Mouse (Mus musculus) brown adipose tissue, adult 24 weeks (tissue): ENCODE measurements around the gene Ipo4. TPM values are rescaled to one million over a fixed set of nuclear protein-coding genes. Genes with fewer than 3 reads are reported as not detected.

Experiments
- H3K27ac ChIP-seq: fragments of 200-500 bp; replicated peaks from 2 replicates; pipeline ENCODE4 v1.5.1; 2012; ENCODE audit warnings: low read depth, mild to moderate bottlenecking, low read length
- H3K4me1 ChIP-seq: fragments of 200-500 bp; 2 replicates; pipeline ENCODE4 v1.6.1; 2012; ENCODE audit warnings: low read length, mixed read lengths; ENCODE audit not compliant: control insufficient read depth, insufficient read depth, insufficient read length
- H3K4me3 ChIP-seq: fragments of 200-500 bp; 2 replicates; pipeline ENCODE4 v1.5.1; 2012; ENCODE audit warnings: low read depth, mild to moderate bottlenecking, low read length, moderate library complexity; ENCODE audit not compliant: insufficient read depth
- polyA plus RNA-seq: library from polyadenylated mRNA; stranded (reverse); fragments of >200 nt; gene quantifications from 2 replicates; pipeline ENCODE4 v1.2.4, GENCODE M21; 2012; ENCODE audit not compliant: missing spikeins, insufficient read depth, insufficient read length

Ipo4 gene
- polyA plus RNA-seq, 1 experiment: 25.0 TPM

GRCm38 (mm10) chr14:55585566-55585960 is 50.2 kb downstream of the Ipo4 start:
- peak overlapping the region; percentile 32 for H3K27ac ChIP-seq
- H3K4me3 ChIP-seq: no peak overlapping the region
- H3K4me1 ChIP-seq: peaks cover 5% of the 10 kb centered on the region; the same call in 1 of the 2 replicates

GRCm38 (mm10) chr14:55584702-55585565 is 50.8 kb downstream of the Ipo4 start, which contains the start of gene Emc9:
TSS of gene Emc9 (minus strand) at chr14:55585302.
- Histone ChIP-seq H3K4me3 (peak within 1 kb of the TSS; percentile 81), H3K27ac (peak within 1 kb of the TSS; percentile 55), H3K4me1 (peaks cover 3% of the 10 kb centered on the region; the same call in 1 of the 2 replicates)

GRCm38 (mm10) chr14:55584303-55584701 is 51.5 kb downstream of the Ipo4 start:
- Histone ChIP-seq H3K4me3 (peak overlapping the region; percentile 81), H3K27ac (no peak overlapping the region), H3K4me1 (no peaks in the 10 kb centered on the region)

- Histone ChIP-seq H3K4me3 (no peak overlapping the region), H3K4me1 (no peaks in the 10 kb centered on the region), H3K27ac (no peak overlapping the region)
Observed at GRCm38 (mm10) chr14:55581981-55582681, 53.6 kb downstream of the Ipo4 start.

GRCm38 (mm10) chr14:55580731-55581130 is 55.0 kb downstream of the Ipo4 start:
- Histone ChIP-seq H3K27ac (no peak overlapping the region), H3K4me3 (no peak overlapping the region), H3K4me1 (no peaks in the 10 kb centered on the region)

- Histone ChIP-seq H3K4me3 (no peak overlapping the region), H3K4me1 (no peaks in the 10 kb centered on the region), H3K27ac (no peak overlapping the region)
Observed at GRCm38 (mm10) chr14:55579511-55580496, 56.0 kb downstream of the Ipo4 start.

GRCm38 (mm10) chr14:55578668-55579269 is 57.0 kb downstream of the Ipo4 start:
- no peaks in the 10 kb centered on the region for H3K4me1 ChIP-seq
- H3K27ac ChIP-seq: peak overlapping the region; percentile 76
- H3K4me3 ChIP-seq: peak overlapping the region; percentile 87

GRCm38 (mm10) chr14:55577871-55578667 is 57.7 kb downstream of the Ipo4 start, which contains the start of gene Psme1:
TSS of gene Psme1 (plus strand) at chr14:55578123.
- Histone ChIP-seq H3K27ac (peak within 1 kb of the TSS; percentile 76), H3K4me3 (peak within 1 kb of the TSS; percentile 87), H3K4me1 (no peaks in the 10 kb centered on the region)

- Histone ChIP-seq H3K27ac (no peak overlapping the region), H3K4me1 (no peaks in the 10 kb centered on the region), H3K4me3 (no peak overlapping the region)
Observed at GRCm38 (mm10) chr14:55576376-55576775, 59.4 kb downstream of the Ipo4 start.

- no peak overlapping the region for H3K4me3 ChIP-seq
Observed at GRCm38 (mm10) chr14:55575711-55576110, 60.0 kb downstream of the Ipo4 start.

More at GRCm38 (mm10) chr14:55575711-55576110, 60.0 kb downstream of the Ipo4 start:
- Histone ChIP-seq H3K27ac (no peak overlapping the region), H3K4me1 (no peaks in the 10 kb centered on the region)

Other genes starting within 250 kb of the Ipo4 start
- 176 and 206 TPM in 2 replicates for gene Dhrs4, start 157.2 kb downstream of the Ipo4 start, polyA plus RNA-seq
- gene Carmil3, start 145.3 kb downstream of the Ipo4 start, polyA plus RNA-seq: 0.48 and 0.54 TPM in 2 replicates
- gene Cpne6, start 125.5 kb downstream of the Ipo4 start, polyA plus RNA-seq: not detected in 2 replicates
- gene Nrl, start 111.0 kb downstream of the Ipo4 start, polyA plus RNA-seq: not detected in 2 replicates
- 5.0 and 10.3 TPM in 2 replicates for gene Pck2, start 95.7 kb downstream of the Ipo4 start, polyA plus RNA-seq
- 45.4 and 56.7 TPM in 2 replicates for gene Dcaf11, start 76.0 kb downstream of the Ipo4 start, polyA plus RNA-seq
- not detected in 2 replicates for gene A730061H03Rik, start 75.6 kb downstream of the Ipo4 start, polyA plus RNA-seq
- 4.7 and 5.4 TPM in 2 replicates for gene Fitm1, start 60.3 kb downstream of the Ipo4 start, polyA plus RNA-seq
- gene Psme1, start 57.8 kb downstream of the Ipo4 start, polyA plus RNA-seq: 191 and 217 TPM in 2 replicates
- gene Emc9, start 50.7 kb downstream of the Ipo4 start, polyA plus RNA-seq: 42.1 and 45.5 TPM in 2 replicates
- 248 and 256 TPM in 2 replicates for gene Psme2, start 44.8 kb downstream of the Ipo4 start, polyA plus RNA-seq
- 11.1 and 12.0 TPM in 2 replicates for gene Rnf31, start 44.2 kb downstream of the Ipo4 start, polyA plus RNA-seq
- gene Irf9, start 32.4 kb downstream of the Ipo4 start, polyA plus RNA-seq: 4.8 and 7.4 TPM in 2 replicates
- not detected in 2 replicates for gene Rec8, start 17.9 kb downstream of the Ipo4 start, polyA plus RNA-seq
- 2.7 and 3.4 TPM in 2 replicates for gene Gm49378, start 1.9 kb upstream of the Ipo4 start, polyA plus RNA-seq
- 21.6 and 26.6 TPM in 2 replicates for gene Tm9sf1, start 7.8 kb upstream of the Ipo4 start, polyA plus RNA-seq
- not detected in 2 replicates for gene Tssk4, start 14.2 kb upstream of the Ipo4 start, polyA plus RNA-seq
- 29.0 and 33.3 TPM in 2 replicates for gene Mdp1, start 24.6 kb upstream of the Ipo4 start, polyA plus RNA-seq
- 19.8 and 20.3 TPM in 2 replicates for gene Gmpr2, start 36.0 kb upstream of the Ipo4 start, polyA plus RNA-seq
- 243 and 245 TPM in 2 replicates for gene Nedd8, start 36.2 kb upstream of the Ipo4 start, polyA plus RNA-seq
- 8.2 and 9.2 TPM in 2 replicates for gene Tinf2, start 45.9 kb upstream of the Ipo4 start, polyA plus RNA-seq
- gene Tgm1, start 78.0 kb upstream of the Ipo4 start, polyA plus RNA-seq: not detected in 2 replicates
- gene Rabggta, start 86.3 kb upstream of the Ipo4 start, polyA plus RNA-seq: 8.9 and 10.1 TPM in 2 replicates
- gene Dhrs1, start 109.7 kb upstream of the Ipo4 start, polyA plus RNA-seq: 58.8 and 101 TPM in 2 replicates
- gene Nop9, start 109.7 kb upstream of the Ipo4 start, polyA plus RNA-seq: 4.8 and 5.5 TPM in 2 replicates
- gene Cideb, start 122.5 kb upstream of the Ipo4 start, polyA plus RNA-seq: 16.3 and 27.9 TPM in 2 replicates
- not detected in 2 replicates for gene Ltb4r2, start 125.5 kb upstream of the Ipo4 start, polyA plus RNA-seq
- gene Ltb4r1, start 130.0 kb upstream of the Ipo4 start, polyA plus RNA-seq: not detected in 2 replicates
- 4.1 and 6.3 TPM in 2 replicates for gene Adcy4, start 148.1 kb upstream of the Ipo4 start, polyA plus RNA-seq
- 3.7 and 5.0 TPM in 2 replicates for gene Ripk3, start 152.9 kb upstream of the Ipo4 start, polyA plus RNA-seq
- 1.5 and 1.8 TPM in 2 replicates for gene Nfatc4, start 187.2 kb upstream of the Ipo4 start, polyA plus RNA-seq
- 0.87 and 1.0 TPM in 2 replicates for gene Nynrin, start 218.1 kb upstream of the Ipo4 start, polyA plus RNA-seq
- not detected in 2 replicates for gene Cbln3, start 248.4 kb upstream of the Ipo4 start, polyA plus RNA-seq
- gene Khnyn, start 249.0 kb upstream of the Ipo4 start, polyA plus RNA-seq: 4.2 and 5.5 TPM in 2 replicates